Mouse (Mus musculus) forebrain, embryonic 14.5 days (tissue): Measurements from ENCODE around the gene Vav1. TPM values are rescaled to one million over a fixed set of nuclear protein-coding genes. Genes with fewer than 3 reads are reported as not detected.

Experiments used
- ATAC-seq: fragments of 200-750 bp; cut with Nextera tagmentation; 2 replicates; pipeline ENCODE4 v1.8.0; 2017; ENCODE audit warnings: mild to moderate bottlenecking, moderate library complexity
- DNase-seq: peaks from one replicate; pipeline ENCODE4 v3.0.0-alpha.2; 2015; ENCODE audit warnings: low spot score
- H3K27ac ChIP-seq: fragments of 300-500 bp; sonication (generic); 2 replicates; pipeline ENCODE4 v1.5.1; 2014; ENCODE audit warnings: low read depth, mild to moderate bottlenecking, control low read depth, low read length, moderate library complexity
- H3K27me3 ChIP-seq: fragments of 300-500 bp; sonication (generic); replicated peaks from 2 replicates; pipeline ENCODE4 v1.6.1; 2014; ENCODE audit warnings: low read length, control low read depth, mixed read lengths; ENCODE audit not compliant: control insufficient read depth, insufficient read depth
- H3K36me3 ChIP-seq: fragments of 300-500 bp; sonication (generic); 2 replicates; pipeline ENCODE4 v1.6.1; 2014; ENCODE audit warnings: low read length, control low read depth; ENCODE audit not compliant: control insufficient read depth, insufficient read depth
- H3K4me1 ChIP-seq: fragments of 300-500 bp; sonication (generic); 2 replicates; pipeline ENCODE4 v1.6.1; 2014; ENCODE audit warnings: antibody characterized with exemption, low read length, control low read depth; ENCODE audit not compliant: control insufficient read depth, insufficient read depth
- H3K4me2 ChIP-seq: fragments of 300-500 bp; sonication (generic); 2 replicates; pipeline ENCODE4 v1.6.1; 2014; ENCODE audit warnings: mild to moderate bottlenecking, control low read depth, low read length
- H3K4me3 ChIP-seq: fragments of 300-500 bp; sonication (generic); 2 replicates; pipeline ENCODE4 v1.5.1; 2014; ENCODE audit warnings: low read depth, low read length, control low read depth
- H3K9ac ChIP-seq: fragments of 300-500 bp; sonication (generic); 2 replicates; pipeline ENCODE4 v1.6.1; 2014; ENCODE audit warnings: mild to moderate bottlenecking, low read length, control low read depth, moderate library complexity
- H3K9me3 ChIP-seq: fragments of 300-500 bp; sonication (generic); replicated peaks from 2 replicates; pipeline ENCODE4 v1.6.1; 2016; ENCODE audit warnings: low read length, control low read depth, mixed read lengths; ENCODE audit not compliant: control insufficient read depth
- WGBS: fragments of 180-500 bp; shearing (Covaris S2); extraction: QIAGEN DNeasy Blood & Tissue Kit; methylation state at CpG from one replicate; pipeline ENCODE4 v1.1.7; 2014; 5-methylcytosine and 5-hydroxymethylcytosine counted together
- polyA plus RNA-seq: library from polyadenylated mRNA; unstranded; fragments of >200 nt; fragmentation: Nextera tagmentation; extraction: Ambion mirVana; gene quantifications from 2 replicates; pipeline ENCODE4 v1.2.1, GENCODE M21; 2014

The Vav1 gene
- polyA plus RNA-seq, 1 experiment from 2014 or later, result 1.2 TPM

GRCm38 (mm10) chr17:57249186-57250181 lies 29.4 kb upstream of the Vav1 start, which contains the start of gene Trip10:
Gene Trip10 (plus strand): TSS chr17:57249455.
- Histone ChIP-seq H3K4me3 (peak within 1 kb of the TSS; percentile 56), H3K27me3 (no peaks in the 10 kb centered on the region), H3K4me1 (peaks cover 26% of the 10 kb centered on the region), H3K9me3 (no peaks in the 10 kb centered on the region), H3K27ac (peak within 1 kb of the TSS; percentile 86), H3K9ac (peak within 1 kb of the TSS; percentile 63), H3K36me3 (peaks cover 10% of the 10 kb centered on the region), H3K4me2 (peak within 1 kb of the TSS; percentile 89)
- DNase-seq, result peak; percentile 89
- under 1% methylated on average over 49 of the region's 52 CpGs for WGBS
- peak; percentile 11 for ATAC-seq

GRCm38 (mm10) chr17:57250461-57251160 lies 28.3 kb upstream of the Vav1 start:
- Histone ChIP-seq H3K9ac (peak overlapping the region; percentile 63), H3K9me3 (no peaks in the 10 kb centered on the region), H3K4me3 (peak overlapping the region; percentile 56), H3K27me3 (no peaks in the 10 kb centered on the region), H3K36me3 (peaks cover 15% of the 10 kb centered on the region), H3K4me1 (peaks cover 26% of the 10 kb centered on the region), H3K4me2 (peak overlapping the region; percentile 89), H3K27ac (no peak overlapping the region)
- WGBS, result 2% methylated on average over 33 of the region's 33 CpGs
- ATAC-seq, result no peak
- peak; percentile 16 for DNase-seq

- ATAC-seq, result no peak
- peaks cover 15% of the 10 kb centered on the region for H3K36me3 ChIP-seq
- H3K9me3 ChIP-seq, result no peaks in the 10 kb centered on the region
- DNase-seq, result no peak
- WGBS, result 94% methylated on average over 3 of the region's 3 CpGs
- peaks cover 25% of the 10 kb centered on the region for H3K4me1 ChIP-seq
- no peak overlapping the region for H3K4me3 ChIP-seq
- H3K27me3 ChIP-seq, result no peaks in the 10 kb centered on the region
- H3K9ac ChIP-seq, result no peak overlapping the region
- H3K27ac ChIP-seq, result no peak overlapping the region
- H3K4me2 ChIP-seq, result no peak overlapping the region
These were observed 27.5 kb upstream of the Vav1 start for GRCm38 (mm10) chr17:57251431-57251830.

- H3K4me2 ChIP-seq, result no peak overlapping the region
- WGBS, result 86% methylated on average over 6 of the region's 6 CpGs
- ATAC-seq, result no peak
- no peak overlapping the region for H3K27ac ChIP-seq
- H3K36me3 ChIP-seq, result peaks cover 25% of the 10 kb centered on the region
- H3K27me3 ChIP-seq, result no peaks in the 10 kb centered on the region
- no peak overlapping the region for H3K9ac ChIP-seq
- H3K9me3 ChIP-seq, result no peaks in the 10 kb centered on the region
- no peak overlapping the region for H3K4me3 ChIP-seq
- no peak for DNase-seq
- H3K4me1 ChIP-seq, result peaks cover 19% of the 10 kb centered on the region
These were observed 25.6 kb upstream of the Vav1 start for GRCm38 (mm10) chr17:57253306-57253705.

DNA sequence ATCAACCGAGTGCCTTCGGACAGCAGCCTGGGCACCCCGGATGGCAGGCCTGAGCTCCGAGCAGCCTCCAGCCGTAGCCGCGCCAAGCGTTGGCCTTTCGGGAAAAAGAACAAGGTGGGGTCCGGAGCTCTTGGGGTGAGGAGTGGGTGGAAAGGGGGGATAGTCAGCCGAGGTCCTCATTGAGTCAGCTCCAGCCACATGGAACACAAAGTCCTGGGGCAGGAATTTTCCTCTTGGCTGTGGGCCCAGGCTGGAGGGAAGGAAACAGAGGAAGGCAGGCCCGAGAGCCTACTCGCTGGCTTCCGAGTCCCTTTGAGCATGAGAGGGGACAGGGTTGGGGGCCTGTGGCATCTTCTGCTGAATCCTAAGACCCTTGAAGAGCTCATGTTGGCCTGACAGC lies 23.5 kb upstream of the Vav1 start:
- no peak for DNase-seq
- Histone ChIP-seq H3K9ac (no peak overlapping the region), H3K9me3 (no peaks in the 10 kb centered on the region), H3K4me1 (peaks cover 2% of the 10 kb centered on the region; the same call in 1 of the 2 replicates), H3K27me3 (no peaks in the 10 kb centered on the region), H3K36me3 (peaks cover 25% of the 10 kb centered on the region), H3K27ac (no peak overlapping the region), H3K4me3 (no peak overlapping the region), H3K4me2 (no peak overlapping the region)
- 83% methylated on average over 14 of the region's 14 CpGs for WGBS
- ATAC-seq, result no peak

GRCm38 (mm10) chr17:57256921-57257485 lies 21.9 kb upstream of the Vav1 start:
- no peak overlapping the region for H3K9ac ChIP-seq
- H3K27me3 ChIP-seq, result no peaks in the 10 kb centered on the region
- H3K36me3 ChIP-seq, result peaks cover 28% of the 10 kb centered on the region
- H3K4me1 ChIP-seq, result no peaks in the 10 kb centered on the region
- no peak overlapping the region for H3K4me2 ChIP-seq
- H3K9me3 ChIP-seq, result no peaks in the 10 kb centered on the region
- DNase-seq (no peak), ATAC-seq (no peak)
- WGBS, result 96% methylated on average over 22 of the region's 22 CpGs
- H3K4me3 ChIP-seq, result no peak overlapping the region
- no peak overlapping the region for H3K27ac ChIP-seq

DNA sequence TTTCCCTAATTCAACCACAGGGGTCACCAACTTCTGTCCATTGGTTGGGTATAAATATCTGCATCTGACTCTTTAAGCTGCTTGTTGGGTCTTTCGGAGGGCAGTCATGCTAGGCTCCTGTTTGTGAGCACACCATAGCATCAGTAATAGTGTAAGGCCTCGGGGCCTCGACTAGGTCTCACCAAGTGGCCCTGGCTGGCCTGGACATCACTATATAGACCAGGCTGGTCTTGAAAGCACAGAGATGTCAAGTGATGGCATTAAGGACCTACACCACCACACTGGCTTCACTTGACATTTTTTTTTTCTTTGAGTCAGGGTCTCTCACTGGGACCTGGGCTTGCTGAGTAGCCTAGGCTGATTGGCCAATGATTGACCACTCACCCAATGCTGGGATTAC lies 20.7 kb upstream of the Vav1 start:
- ATAC-seq, result no peak
- Histone ChIP-seq H3K4me3 (no peak overlapping the region), H3K4me2 (no peak overlapping the region), H3K4me1 (no peaks in the 10 kb centered on the region), H3K9ac (no peak overlapping the region), H3K9me3 (no peaks in the 10 kb centered on the region), H3K27me3 (no peaks in the 10 kb centered on the region), H3K27ac (no peak overlapping the region), H3K36me3 (peaks cover 34% of the 10 kb centered on the region)
- DNase-seq, result no peak
- 90% methylated on average over 3 of the region's 3 CpGs for WGBS

- Histone ChIP-seq H3K27me3 (no peaks in the 10 kb centered on the region), H3K36me3 (peaks cover 25% of the 10 kb centered on the region), H3K4me3 (no peak overlapping the region), H3K27ac (no peak overlapping the region), H3K9ac (no peak overlapping the region), H3K9me3 (no peaks in the 10 kb centered on the region), H3K4me2 (no peak overlapping the region), H3K4me1 (no peaks in the 10 kb centered on the region)
- no peak for DNase-seq
- whole genome bisulfite sequencing, result 96% methylated on average over 8 of the region's 8 CpGs
- ATAC-seq, result no peak
These were observed 19.2 kb upstream of the Vav1 start for GRCm38 (mm10) chr17:57259742-57260141.
